Mouse (Mus musculus) brain, adult 2 months (tissue): ENCODE results near the gene Med29.

ENCODE experiments used
- DNase-seq: peaks from one replicate; pipeline ENCODE4 v3.0.0; 2011; ENCODE audit warnings: low read depth, low spot score

Med29 gene

DNA sequence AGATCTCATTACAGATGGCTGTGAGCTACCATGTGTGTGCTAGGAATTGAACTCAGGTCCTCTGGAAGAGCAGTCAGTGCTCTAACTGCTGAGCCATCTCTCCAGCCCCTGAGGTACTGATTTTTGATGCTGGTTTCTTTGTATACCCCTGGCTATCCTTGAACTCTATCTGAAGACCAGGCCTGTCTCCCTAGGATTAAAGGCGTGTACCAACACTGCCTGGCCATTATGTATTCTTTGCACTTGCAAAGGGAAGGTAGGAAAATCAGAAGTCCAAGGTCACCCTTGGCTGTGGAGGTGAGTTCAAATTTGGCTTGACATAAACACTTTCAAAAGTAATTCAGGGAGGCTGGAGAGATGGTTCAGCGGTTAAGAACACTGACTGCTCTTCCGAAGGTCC lies 37.9 kb downstream of the Med29 start:
- DNase-seq = no peak

GRCm38 (mm10) chr7:28354113-28354581 lies 38.4 kb downstream of the Med29 start:
- no peak for DNase-seq

- DNase-seq = no peak
These were observed 39.2 kb downstream of the Med29 start for GRCm38 (mm10) chr7:28353267-28353666.

DNA sequence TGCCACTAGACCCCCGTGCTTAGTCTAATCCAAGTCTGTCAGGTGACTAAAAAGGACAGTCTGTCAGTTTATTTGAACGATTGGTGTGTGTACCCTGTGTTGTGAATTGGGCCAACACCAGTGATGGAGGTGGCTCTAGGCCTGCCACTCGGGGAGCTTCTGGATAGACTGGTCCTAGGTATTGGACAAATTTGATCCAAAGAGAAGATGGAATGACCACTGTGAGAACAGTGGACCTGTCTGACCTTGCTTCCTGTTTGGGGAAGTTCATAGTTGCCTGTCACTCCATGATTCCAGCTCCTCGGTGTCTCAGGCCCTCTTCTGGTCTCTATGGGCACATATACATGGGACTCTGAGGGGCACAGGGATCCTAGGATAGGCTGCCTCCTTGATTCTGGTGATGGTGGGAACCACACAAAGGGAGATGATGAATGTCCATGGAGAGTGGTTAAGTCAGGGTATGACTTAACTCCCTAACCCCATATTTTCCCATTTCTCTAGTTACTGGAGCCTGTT lies 40.8 kb downstream of the Med29 start:
- DNase-seq = no peak

- peak; percentile 99 for DNase-seq
These were observed 42.2 kb downstream of the Med29 start, which contains the start of gene Rps16 for GRCm38 (mm10) chr7:28350155-28350883. Rps16 (plus strand) TSS chr7:28350652.

DNA sequence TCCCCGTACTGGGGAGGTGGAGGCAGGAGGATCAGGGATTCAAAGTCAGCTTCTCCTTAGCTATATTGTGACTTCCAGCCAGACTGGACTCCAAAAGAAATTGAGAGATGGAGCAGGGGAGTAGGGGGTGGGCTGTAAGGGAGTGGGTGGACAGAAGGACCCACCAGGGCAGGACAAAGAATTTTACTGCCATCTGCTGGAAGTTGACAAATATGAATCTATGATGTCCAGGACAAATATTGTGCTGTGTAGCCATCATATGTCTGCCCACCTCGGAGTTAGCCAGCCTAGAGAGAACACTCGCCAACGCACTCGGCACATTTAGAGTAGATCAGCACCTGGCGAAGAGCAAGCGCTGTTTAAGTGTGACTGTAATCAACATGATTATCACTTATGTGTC lies 43.9 kb downstream of the Med29 start:
- no peak for DNase-seq

- DNase-seq = no peak
These were observed 44.8 kb downstream of the Med29 start for GRCm38 (mm10) chr7:28347746-28348145.

DNA sequence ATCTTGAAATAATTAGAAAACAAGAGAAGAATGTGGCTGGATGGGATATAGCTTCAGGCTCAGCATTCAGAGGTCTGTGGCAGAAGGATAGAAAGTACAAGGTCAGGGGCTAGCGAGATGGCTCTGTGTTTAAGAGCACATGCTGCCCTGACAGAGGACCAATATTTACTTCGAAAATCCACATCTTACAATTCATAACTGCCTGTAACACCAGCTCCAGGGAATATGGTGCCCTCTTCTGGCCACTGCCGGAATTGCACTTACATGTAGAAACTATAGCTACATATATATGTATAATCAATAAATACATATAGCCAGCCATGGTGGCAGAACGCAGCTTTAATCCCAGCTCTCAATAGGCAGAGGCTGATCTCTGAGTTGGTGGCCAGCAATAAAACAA lies 47.9 kb downstream of the Med29 start:
- DNase-seq = peak; percentile 86

DNA sequence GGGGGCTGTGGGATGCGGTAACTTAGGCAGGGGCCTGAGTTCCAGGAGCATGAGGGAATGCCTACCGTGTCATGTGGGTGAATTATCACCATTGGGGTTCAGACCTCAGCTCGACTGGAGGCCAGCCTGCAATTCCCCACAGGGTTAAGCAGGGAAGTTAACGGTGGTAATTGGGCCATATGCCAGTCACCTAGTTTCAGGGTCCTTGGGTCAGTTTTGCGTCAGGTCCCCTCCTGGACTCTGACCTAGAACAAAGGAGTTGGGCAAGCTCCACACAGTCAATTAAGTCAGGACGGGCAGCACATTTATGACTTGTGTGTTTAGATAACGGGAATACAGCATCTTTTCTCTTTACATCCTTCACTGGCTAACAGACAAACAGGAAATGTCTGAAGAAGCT lies 51.1 kb downstream of the Med29 start:
- DNase-seq = no peak

DNA sequence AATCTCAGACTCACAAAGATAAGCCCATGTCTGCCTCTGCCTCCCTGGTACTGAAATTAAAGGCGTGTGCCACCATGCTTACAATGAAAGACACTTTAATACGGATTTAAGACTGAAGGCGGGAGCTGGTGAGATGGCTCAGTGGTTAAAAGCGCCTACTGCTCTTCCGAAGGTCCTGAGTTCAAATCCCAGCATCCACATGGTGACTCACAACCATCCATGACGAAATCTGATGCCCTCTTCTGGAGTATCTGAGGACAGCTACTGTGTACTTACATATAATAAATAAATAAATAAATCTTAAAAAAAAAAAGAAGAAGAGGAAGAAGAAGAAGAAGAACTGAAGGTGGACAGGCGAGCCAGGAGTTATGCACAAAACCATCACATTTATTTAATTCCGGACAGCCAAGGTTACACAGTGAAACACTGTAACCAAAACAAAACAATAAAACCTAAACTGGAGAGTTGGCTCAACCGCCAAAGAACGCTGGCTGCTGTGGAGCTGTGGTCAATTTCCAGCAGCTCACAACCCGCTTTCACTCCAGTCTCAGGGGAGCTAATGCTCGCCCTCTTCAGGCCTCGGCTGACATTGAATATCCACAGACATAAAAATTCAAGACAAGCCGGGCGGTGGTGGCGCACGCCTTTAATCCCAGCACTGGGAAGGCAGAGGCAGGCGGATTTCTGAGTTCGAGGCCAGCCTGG lies 53.1 kb downstream of the Med29 start:
- peak; percentile 39 for DNase-seq

DNA sequence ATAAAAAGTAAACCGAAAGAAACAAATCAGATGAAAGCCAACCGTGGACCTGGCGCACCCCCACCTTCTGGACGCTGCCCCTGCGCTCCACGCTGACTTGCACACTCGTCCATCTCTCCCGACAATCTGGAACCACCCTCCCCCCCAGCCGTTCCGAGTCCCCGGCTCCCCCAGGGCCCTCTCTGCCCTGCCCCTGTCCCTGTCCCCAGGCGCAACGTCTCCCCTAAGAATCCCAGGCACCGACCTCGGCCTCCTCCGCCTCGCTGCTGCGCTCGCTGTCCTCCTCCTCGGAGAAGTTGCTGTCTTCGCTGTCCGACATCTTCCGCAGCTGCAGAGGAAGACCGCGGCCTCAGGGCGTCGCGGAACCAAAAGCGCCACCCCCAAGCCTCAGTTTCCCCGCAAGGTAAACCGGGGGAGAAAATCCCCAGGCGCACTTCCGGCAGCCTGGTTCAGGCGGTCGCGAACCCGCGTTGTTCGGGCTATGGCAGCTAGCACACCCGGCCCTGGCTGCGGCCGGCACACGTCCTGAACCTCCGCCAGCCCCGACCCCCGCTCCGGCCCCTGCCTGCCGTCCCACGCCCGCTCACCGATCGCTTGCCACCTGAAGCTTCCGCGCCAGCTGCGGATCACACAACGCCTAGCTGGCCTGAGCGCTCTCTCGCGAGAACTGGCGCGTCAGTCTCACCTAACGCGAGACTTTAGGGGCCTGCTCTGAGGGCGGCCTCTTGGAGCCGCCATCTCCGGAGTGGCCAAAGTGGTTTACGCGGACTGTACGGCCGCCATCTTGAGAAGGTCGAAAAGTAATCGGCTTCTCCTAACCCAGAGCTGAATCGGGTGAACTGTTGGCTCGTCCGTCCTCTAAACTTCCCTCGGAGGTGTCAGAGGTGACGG lies 54.2 kb downstream of the Med29 start, which contains the start of gene Supt5:
Gene Supt5 (minus strand): TSS at position 639 of the 891 bp plus-strand sequence.
- DNase-seq = peak; percentile 99
